Mouse (Mus musculus) lung, adult 2 months (tissue): Measurements from ENCODE around the gene Thrsp.

Experiments
- CTCF ChIP-seq: fragments of 200-500 bp; IDR thresholded peaks from 2 replicates; pipeline ENCODE4 v1.5.1; 2011; ENCODE audit warnings: mild to moderate bottlenecking, low read length, control low read depth; ENCODE audit not compliant: insufficient read depth
- POLR2A ChIP-seq: fragments of 200-500 bp; IDR thresholded peaks from 2 replicates; pipeline ENCODE4 v1.6.1; 2011; ENCODE audit warnings: low read depth, mild to moderate bottlenecking, control low read depth, low read length, borderline replicate concordance; ENCODE audit errors: extremely low read depth

GRCm38 (mm10) chr7:97420406-97420805 is 2.9 kb upstream of the Thrsp start:
- TF ChIP-seq POLR2A: no peak
- no peak for TF ChIP-seq CTCF
